Mouse (Mus musculus) liver, embryonic 12.5 days (tissue): ENCODE results near the gene Cfap61. TPM values are rescaled to one million over a fixed set of nuclear protein-coding genes. Genes with fewer than 3 reads are reported as not detected.

Experiments
- ATAC-seq: fragments of 200-750 bp; cut with Nextera tagmentation; 2 replicates; pipeline ENCODE4 v1.8.0; 2017; ENCODE audit warnings: moderate number of reproducible peaks, mild to moderate bottlenecking, moderate library complexity
- H3K27ac ChIP-seq: fragments of 300-500 bp; sonication (generic); 2 replicates; pipeline ENCODE4 v1.5.1; 2016; ENCODE audit warnings: mild to moderate bottlenecking
- H3K27me3 ChIP-seq: fragments of 300-500 bp; sonication (generic); replicated peaks from 2 replicates; pipeline ENCODE4 v1.6.1; 2016; ENCODE audit warnings: mild to moderate bottlenecking, moderate library complexity
- H3K36me3 ChIP-seq: fragments of 300-500 bp; sonication (generic); 2 replicates; pipeline ENCODE4 v1.6.1; 2016; ENCODE audit warnings: mild to moderate bottlenecking, moderate library complexity
- H3K4me1 ChIP-seq: fragments of 300-500 bp; sonication (generic); 2 replicates; pipeline ENCODE4 v1.6.1; 2016
- H3K4me2 ChIP-seq: fragments of 300-500 bp; sonication (generic); 2 replicates; pipeline ENCODE4 v1.6.1; 2016; ENCODE audit warnings: mild to moderate bottlenecking, moderate library complexity
- H3K4me3 ChIP-seq: fragments of 300-500 bp; sonication (generic); 2 replicates; pipeline ENCODE4 v1.5.1; 2016; ENCODE audit warnings: mild to moderate bottlenecking, moderate library complexity
- H3K9ac ChIP-seq: fragments of 300-500 bp; sonication (generic); 2 replicates; pipeline ENCODE4 v1.6.1; 2016; ENCODE audit warnings: mild to moderate bottlenecking, moderate library complexity
- H3K9me3 ChIP-seq: fragments of 300-500 bp; sonication (generic); replicated peaks from 2 replicates; pipeline ENCODE4 v1.6.1; 2016; ENCODE audit warnings: mild to moderate bottlenecking, moderate library complexity
- WGBS: fragments of 180-500 bp; shearing (Covaris S2); methylation state at CpG from one replicate; pipeline ENCODE4 v1.1.7; 2016; ENCODE audit not compliant: insufficient replicate concordance; 5-methylcytosine and 5-hydroxymethylcytosine counted together
- polyA plus RNA-seq: library from polyadenylated mRNA; unstranded; fragments of >200 nt; fragmentation: Nextera tagmentation; extraction: Ambion mirVana; gene quantifications from 2 replicates; pipeline ENCODE4 v1.2.1, GENCODE M21; 2016

Gene Cfap61
- polyA plus RNA-seq, 1 experiment from 2014 or later: not detected

DNA sequence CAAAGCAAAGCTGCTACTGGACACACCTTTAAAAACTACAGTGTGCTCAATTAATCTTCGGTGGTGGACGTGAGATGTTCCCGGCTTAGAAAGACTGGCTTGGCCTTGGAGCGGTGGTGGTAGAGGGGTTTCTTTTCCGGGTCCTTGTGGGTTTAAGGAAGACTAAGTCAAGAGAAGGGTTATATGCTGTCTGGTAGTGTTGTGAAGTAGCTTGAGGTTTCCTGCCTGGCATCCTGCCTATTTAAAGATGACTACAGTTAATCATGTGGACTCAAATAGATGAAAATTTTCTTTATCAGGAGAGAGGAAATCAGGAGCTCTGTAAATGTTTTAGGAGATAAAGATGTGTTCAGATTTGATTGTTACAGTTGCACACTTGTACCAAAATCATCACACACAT, 21.7 kb downstream of the Cfap61 start:
- H3K4me2 ChIP-seq: no peak overlapping the region
- H3K4me1 ChIP-seq: no peaks in the 10 kb centered on the region
- H3K9ac ChIP-seq: no peak overlapping the region
- ATAC-seq: no peak
- no peak overlapping the region for H3K4me3 ChIP-seq
- H3K9me3 ChIP-seq: no peaks in the 10 kb centered on the region
- WGBS: 80% methylated on average over 5 of the region's 5 CpGs
- no peak overlapping the region for H3K27ac ChIP-seq
- no peaks in the 10 kb centered on the region for H3K36me3 ChIP-seq
- no peaks in the 10 kb centered on the region for H3K27me3 ChIP-seq

DNA sequence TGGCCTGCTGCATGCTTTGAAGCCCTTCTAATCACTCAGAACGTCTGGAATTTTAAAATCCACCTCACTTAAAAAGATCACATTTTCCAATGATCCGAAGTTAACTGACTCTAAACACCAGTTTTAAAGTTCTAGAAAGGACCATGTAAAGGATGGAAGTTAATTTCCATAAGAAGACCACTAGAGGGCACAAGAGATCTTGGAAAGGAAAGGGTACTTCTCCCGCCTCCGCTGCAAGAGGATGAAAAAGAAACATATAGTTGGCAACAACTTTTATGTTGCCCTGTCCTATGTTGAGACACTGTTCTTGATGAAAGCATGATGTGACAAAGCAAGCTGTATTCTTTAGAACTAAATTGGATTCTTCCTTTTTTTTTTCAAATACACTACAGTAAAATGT, 22.9 kb downstream of the Cfap61 start:
- no peaks in the 10 kb centered on the region for H3K36me3 ChIP-seq
- no peak overlapping the region for H3K4me3 ChIP-seq
- H3K27me3 ChIP-seq: no peaks in the 10 kb centered on the region
- H3K9me3 ChIP-seq: no peaks in the 10 kb centered on the region
- H3K27ac ChIP-seq: no peak overlapping the region
- no peak for ATAC-seq
- H3K9ac ChIP-seq: no peak overlapping the region
- H3K4me1 ChIP-seq: no peaks in the 10 kb centered on the region
- 13% methylated on average over 4 of the region's 4 CpGs for WGBS
- no peak overlapping the region for H3K4me2 ChIP-seq

DNA sequence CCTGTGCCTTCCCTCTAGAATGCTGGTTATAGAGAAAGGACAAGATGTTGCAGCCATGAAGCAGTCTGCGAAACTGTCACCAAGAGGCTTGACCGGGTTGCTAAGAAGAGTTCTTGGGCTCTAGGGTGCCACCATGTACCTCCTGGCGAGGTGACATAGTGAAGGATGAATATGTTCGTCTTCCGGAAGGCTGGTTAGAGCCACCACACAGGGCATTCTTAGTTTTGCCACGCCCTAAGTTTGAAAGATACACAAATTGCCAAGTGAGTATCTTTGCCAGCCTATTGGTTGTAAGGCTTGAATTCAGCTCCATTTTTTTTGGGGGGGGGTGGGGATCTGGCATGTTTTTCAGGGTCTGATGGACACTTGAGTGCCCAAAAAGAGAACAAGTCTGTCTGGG, 23.5 kb downstream of the Cfap61 start:
- H3K4me1 ChIP-seq: no peaks in the 10 kb centered on the region
- H3K9ac ChIP-seq: no peak overlapping the region

DNA sequence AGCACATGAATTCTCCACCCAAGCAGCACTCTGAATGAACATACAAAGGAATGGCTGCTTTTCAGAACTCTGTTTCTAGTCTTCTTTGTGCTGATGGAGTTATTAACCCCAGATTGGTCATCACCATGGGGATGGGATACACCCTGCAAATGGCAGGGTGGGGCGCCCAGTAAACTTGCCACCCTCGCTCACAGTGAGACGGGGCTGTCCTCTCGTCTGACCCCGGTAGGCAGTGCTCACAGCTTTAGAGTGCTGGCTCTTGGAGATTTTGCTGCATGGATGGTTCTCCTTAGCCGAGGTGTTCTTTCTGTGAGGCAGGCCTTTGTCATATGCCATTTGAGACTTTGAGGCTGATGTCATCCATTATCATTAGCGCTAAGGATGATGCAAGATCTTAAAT, 24.0 kb downstream of the Cfap61 start:
- no peaks in the 10 kb centered on the region for H3K4me1 ChIP-seq
- H3K4me2 ChIP-seq: no peak overlapping the region
- H3K9me3 ChIP-seq: no peaks in the 10 kb centered on the region
- no peak overlapping the region for H3K9ac ChIP-seq
- no peaks in the 10 kb centered on the region for H3K27me3 ChIP-seq
- H3K4me3 ChIP-seq: no peak overlapping the region
- no peaks in the 10 kb centered on the region for H3K36me3 ChIP-seq
- no peak for ATAC-seq
- H3K27ac ChIP-seq: no peak overlapping the region
- 84% methylated on average over 7 of the region's 7 CpGs for WGBS

More for the DNA sequence above, 23.5 kb downstream of the Cfap61 start:
- Histone ChIP-seq H3K4me3 (no peak overlapping the region), H3K36me3 (no peaks in the 10 kb centered on the region), H3K4me2 (no peak overlapping the region), H3K27me3 (no peaks in the 10 kb centered on the region), H3K27ac (no peak overlapping the region), H3K9me3 (no peaks in the 10 kb centered on the region)
- no peak for ATAC-seq
- 75% methylated on average over 6 of the region's 6 CpGs for WGBS

DNA sequence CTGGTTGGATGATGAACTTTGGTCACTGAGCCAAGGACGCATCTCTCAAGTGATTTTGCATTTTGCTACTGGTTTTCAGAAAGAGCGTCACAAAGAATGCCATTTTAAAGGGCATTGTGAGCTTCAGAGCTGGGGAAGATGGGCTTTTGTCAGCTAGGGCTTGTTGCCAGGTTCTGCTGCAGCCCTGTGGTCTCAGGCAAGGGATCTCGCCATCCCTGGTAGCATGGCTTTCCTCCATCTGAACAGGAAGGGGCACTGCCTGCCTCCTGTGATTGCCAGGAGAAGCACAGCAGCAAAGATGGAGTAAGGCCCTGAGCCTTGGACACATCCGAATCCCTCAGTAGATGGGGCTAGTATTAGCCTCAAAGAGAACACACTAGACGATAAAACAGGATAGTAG, 27.3 kb downstream of the Cfap61 start:
- no peak overlapping the region for H3K4me2 ChIP-seq
- no peaks in the 10 kb centered on the region for H3K4me1 ChIP-seq
- H3K27ac ChIP-seq: no peak overlapping the region
- H3K27me3 ChIP-seq: no peaks in the 10 kb centered on the region
- no peaks in the 10 kb centered on the region for H3K36me3 ChIP-seq
- no peak overlapping the region for H3K9ac ChIP-seq
- H3K4me3 ChIP-seq: no peak overlapping the region
- no peaks in the 10 kb centered on the region for H3K9me3 ChIP-seq
- WGBS: 69% methylated on average over 5 of the region's 5 CpGs
- no peak for ATAC-seq

DNA sequence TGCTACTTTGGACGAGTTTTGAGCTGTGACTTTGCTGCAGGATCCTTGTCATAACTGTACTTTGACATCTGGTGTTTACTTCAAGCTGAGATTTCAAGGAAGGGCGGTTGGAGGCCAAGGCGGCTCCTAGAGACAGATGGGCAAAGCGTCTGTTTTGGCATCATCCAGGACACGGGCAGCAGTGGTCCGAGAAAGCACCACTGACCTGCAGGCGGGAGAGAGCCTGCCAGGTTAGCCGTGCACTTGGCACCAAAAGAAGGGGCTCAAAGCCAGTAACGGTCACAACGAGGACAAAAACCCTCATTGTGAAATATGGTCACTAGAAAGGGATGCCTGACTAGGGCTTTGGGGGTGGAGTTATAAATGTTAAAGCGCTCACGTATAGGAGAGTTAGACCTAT, 36.2 kb downstream of the Cfap61 start:
- no peaks in the 10 kb centered on the region for H3K27me3 ChIP-seq
- H3K9me3 ChIP-seq: no peaks in the 10 kb centered on the region
- no peak overlapping the region for H3K9ac ChIP-seq
- no peak overlapping the region for H3K4me3 ChIP-seq
- ATAC-seq: no peak
- no peaks in the 10 kb centered on the region for H3K4me1 ChIP-seq
- no peak overlapping the region for H3K27ac ChIP-seq
- no peak overlapping the region for H3K4me2 ChIP-seq
- whole genome bisulfite sequencing: 74% methylated on average over 12 of the region's 12 CpGs
- no peaks in the 10 kb centered on the region for H3K36me3 ChIP-seq

DNA sequence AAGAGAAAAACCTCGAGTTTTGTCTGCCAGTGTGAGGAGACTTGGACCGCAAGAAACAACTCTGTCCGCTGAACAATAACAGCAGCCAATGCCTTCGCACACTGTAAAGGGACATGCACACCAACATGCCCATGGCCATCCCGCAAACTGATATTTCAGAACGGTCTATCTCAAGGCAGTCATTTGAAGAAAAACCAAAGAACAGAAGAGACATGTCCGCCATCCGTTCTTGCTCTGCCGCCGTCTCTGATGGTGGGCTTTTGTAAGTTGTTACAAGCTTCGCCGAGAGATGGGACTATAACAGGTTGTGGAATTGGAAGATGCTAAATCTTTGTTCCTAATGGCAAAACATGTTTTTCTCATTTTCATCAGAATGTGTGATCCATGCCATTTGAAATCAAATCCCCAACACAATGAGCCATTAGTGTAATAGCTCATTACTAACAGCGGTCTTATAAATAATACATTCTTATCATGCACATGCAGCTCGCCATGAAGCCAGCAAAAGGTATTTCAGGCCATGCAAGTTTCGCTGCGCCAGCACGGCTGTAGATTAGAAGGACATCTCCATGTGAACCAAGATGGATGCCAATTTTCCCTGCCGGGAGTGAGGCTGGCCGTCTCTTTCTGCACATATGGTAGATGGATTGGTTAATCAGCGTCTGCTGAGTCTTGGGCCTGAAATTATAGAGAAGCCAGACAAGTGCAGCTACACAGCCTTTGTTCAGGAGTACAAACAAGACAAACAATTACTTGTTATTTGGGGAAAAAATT, 36.8 kb downstream of the Cfap61 start:
- Histone ChIP-seq H3K9ac (no peak overlapping the region), H3K9me3 (no peaks in the 10 kb centered on the region), H3K27ac (no peak overlapping the region), H3K4me3 (no peak overlapping the region), H3K4me1 (no peaks in the 10 kb centered on the region), H3K36me3 (no peaks in the 10 kb centered on the region), H3K4me2 (no peak overlapping the region), H3K27me3 (no peaks in the 10 kb centered on the region)
- ATAC-seq: no peak
- WGBS: 80% methylated on average over 20 of the region's 20 CpGs

DNA sequence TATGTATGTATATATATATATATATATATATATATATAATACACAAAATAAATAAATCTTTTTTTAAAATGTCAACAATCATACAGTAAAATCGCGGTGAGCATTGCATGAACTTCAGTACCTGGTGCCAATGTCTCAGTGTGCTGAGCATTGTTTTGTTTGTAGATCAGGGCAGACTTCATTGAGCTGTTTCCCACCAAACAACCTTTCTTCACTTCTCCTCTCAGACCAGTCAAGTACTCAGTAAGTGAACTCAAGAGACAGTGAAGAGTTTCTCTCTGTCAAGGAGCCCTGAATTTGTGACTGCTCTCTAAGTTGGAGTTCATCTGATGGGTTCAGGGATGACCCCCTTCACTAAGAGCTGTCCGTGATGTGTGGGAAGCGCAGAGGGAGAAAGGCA, 38.0 kb downstream of the Cfap61 start:
- Histone ChIP-seq H3K4me2 (no peak overlapping the region), H3K4me1 (no peaks in the 10 kb centered on the region), H3K36me3 (no peaks in the 10 kb centered on the region), H3K27me3 (no peaks in the 10 kb centered on the region), H3K4me3 (no peak overlapping the region), H3K9ac (no peak overlapping the region), H3K9me3 (no peaks in the 10 kb centered on the region), H3K27ac (no peak overlapping the region)
- no peak for ATAC-seq
- WGBS: 95% methylated on average over 4 of the region's 4 CpGs

DNA sequence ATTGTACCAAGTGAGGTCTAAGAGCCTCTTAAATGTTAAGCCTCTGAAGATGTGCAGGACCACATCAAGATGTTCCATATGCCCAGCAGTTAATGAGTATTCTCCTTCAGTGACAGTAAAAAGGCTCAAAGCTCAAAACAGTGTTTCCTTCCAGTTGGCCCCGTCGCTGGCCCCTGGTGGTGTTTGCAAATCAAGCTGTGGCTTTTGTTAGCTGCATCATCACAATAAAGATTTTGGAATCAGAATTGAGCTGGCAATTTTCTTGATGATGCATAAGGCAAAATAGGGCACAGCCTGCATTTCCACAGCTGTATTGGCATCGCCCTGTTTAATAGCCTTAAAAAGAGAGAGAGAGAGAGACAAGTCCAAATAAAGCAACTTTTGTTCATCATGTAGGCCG, 45.0 kb downstream of the Cfap61 start:
- no peaks in the 10 kb centered on the region for H3K27me3 ChIP-seq
- no peak overlapping the region for H3K4me2 ChIP-seq
- ATAC-seq: no peak
- H3K9ac ChIP-seq: no peak overlapping the region
- 76% methylated on average over 4 of the region's 4 CpGs for WGBS
- H3K36me3 ChIP-seq: no peaks in the 10 kb centered on the region
- H3K27ac ChIP-seq: no peak overlapping the region
- no peak overlapping the region for H3K4me3 ChIP-seq
- no peaks in the 10 kb centered on the region for H3K4me1 ChIP-seq
- no peaks in the 10 kb centered on the region for H3K9me3 ChIP-seq

DNA sequence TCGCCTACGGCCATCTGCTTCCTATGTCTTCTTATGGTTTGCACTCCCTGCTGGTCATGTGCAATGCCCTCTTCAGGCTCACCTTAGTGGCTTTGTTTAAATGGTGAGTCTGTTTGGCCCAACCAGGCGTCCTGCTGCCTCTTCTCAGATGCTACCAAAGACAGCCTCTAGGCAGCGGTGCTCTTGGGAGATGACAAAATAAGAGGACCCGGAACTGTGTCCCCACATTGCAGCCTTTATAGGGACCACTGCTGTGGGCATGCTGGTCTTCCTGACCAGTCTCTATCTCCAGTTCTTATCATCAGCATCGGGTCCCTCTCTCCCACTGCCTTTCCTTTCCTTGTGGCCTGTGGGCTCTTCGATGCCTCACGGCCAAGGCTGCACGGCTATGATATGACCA, 46.3 kb downstream of the Cfap61 start:
- Histone ChIP-seq H3K9me3 (no peaks in the 10 kb centered on the region), H3K4me3 (no peak overlapping the region), H3K4me1 (no peaks in the 10 kb centered on the region), H3K4me2 (no peak overlapping the region), H3K9ac (no peak overlapping the region), H3K27me3 (no peaks in the 10 kb centered on the region), H3K27ac (no peak overlapping the region), H3K36me3 (no peaks in the 10 kb centered on the region)
- ATAC-seq: no peak
- 59% methylated on average over 9 of the region's 9 CpGs for WGBS

DNA sequence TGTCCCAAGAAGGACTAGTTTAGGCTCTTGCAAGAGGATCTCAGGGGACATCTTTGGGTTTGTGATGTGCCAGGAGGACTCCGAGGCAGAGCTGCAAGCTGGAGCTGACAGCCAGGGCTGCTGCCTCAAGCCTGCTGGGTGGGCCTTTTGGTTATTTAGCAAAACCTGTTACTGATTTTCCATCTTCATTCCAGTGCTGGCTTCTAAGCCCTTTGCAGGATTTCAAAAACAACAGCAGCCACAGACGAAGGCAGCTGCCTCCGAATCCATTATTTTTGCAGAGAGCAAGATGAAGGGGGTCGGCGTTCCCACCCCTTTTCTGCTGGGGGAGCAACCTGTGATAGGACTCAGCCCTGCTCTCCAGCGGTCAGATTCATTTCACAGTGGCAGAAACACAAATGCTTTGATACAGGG, 47.1 kb downstream of the Cfap61 start:
- Histone ChIP-seq H3K4me2 (no peak overlapping the region), H3K9ac (no peak overlapping the region), H3K36me3 (no peaks in the 10 kb centered on the region), H3K27ac (no peak overlapping the region), H3K4me1 (no peaks in the 10 kb centered on the region), H3K27me3 (no peaks in the 10 kb centered on the region), H3K4me3 (no peak overlapping the region), H3K9me3 (no peaks in the 10 kb centered on the region)
- 62% methylated on average over 6 of the region's 6 CpGs for WGBS
- no peak for ATAC-seq

DNA sequence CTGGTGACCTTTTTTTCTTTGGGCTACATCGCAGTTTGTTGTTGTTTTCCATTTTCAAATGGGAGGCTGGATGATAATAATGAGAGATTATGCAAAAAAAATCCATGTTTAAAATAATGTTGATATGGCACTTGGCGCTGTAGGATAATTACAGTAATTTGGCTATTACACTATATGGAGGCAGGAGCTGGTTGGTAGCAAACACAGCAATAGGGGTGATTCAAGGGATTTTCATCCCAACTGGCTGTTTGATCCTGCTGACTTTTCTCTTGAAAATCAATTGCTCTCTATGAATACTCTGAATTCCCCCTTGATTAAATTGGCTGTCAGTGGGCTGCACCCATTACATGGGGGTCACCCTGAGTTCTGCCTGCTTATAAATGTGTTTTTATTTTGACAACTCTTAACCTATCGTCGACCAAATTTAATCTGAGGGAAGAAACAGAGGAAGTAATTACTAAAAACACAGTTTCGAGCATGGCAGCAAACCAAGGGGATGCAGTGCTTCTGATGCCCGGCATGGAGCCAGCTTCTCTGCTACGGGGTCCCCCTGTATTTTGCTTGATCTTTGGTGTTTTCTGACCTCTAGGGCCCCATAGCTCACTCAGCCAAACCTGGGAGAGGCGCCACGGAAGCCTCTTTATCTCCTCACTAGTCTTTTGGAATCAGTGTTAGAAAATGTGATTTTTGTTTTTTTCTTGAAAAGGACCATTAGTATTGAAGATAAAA, 47.9 kb downstream of the Cfap61 start:
- Histone ChIP-seq H3K9ac (no peak overlapping the region), H3K27ac (no peak overlapping the region), H3K27me3 (no peaks in the 10 kb centered on the region), H3K4me2 (no peak overlapping the region), H3K4me1 (no peaks in the 10 kb centered on the region), H3K9me3 (no peaks in the 10 kb centered on the region), H3K4me3 (no peak overlapping the region), H3K36me3 (no peaks in the 10 kb centered on the region)
- 67% methylated on average over 9 of the region's 9 CpGs for WGBS
- no peak for ATAC-seq
